Mouse (Mus musculus) layer of hippocampus, adult 6 months (tissue): ENCODE results near the gene Erg28. TPM values are rescaled to one million over a fixed set of nuclear protein-coding genes. Genes with fewer than 3 reads are reported as not detected.

Source experiments
- long read RNA-seq, 2 experiments: library from polyadenylated mRNA; unstranded; transcript quantifications; one replicate each; pipeline ENCODE4 v2.0.0; 2019 to 2020
- polyA plus RNA-seq: library from polyadenylated mRNA; unstranded; fragments of <200 nt; fragmentation: Nextera tagmentation; gene quantifications from 2 replicates; pipeline ENCODE4 v1.2.3, GENCODE M21; 2021

Erg28 gene
- polyA plus RNA-seq, result 105 and 108 TPM in 2 replicates
- long read RNA-seq, experiment 1, transcript Erg28-201 (5 exons, 1,169 nt), result major isoform, 92 of 112 reads
- long read RNA-seq, experiment 1, partial matches to known transcripts, result 3 of 112 reads
- long read RNA-seq, experiment 1, other reads (novel, unspliced or antisense), result 17 of 112 reads
- long read RNA-seq, experiment 2, transcript Erg28-201 (5 exons, 1,169 nt), result major isoform, 169 of 213 reads
- long read RNA-seq, experiment 2, partial matches to known transcripts, result 5 of 213 reads
- long read RNA-seq, experiment 2, other reads (novel, unspliced or antisense), result 37 of 213 reads

GRCm38 (mm10) chr12:85824438-85825264 is at the start of gene Erg28, which contains the start of gene Ttll5:
Gene Erg28 (minus strand): TSS chr12:85824550.
Gene Ttll5 (plus strand): TSS chr12:85824659.

Other genes with a start within 250 kb of the Erg28 start
- gene Jdp2, start 225.5 kb downstream of the Erg28 start, polyA plus RNA-seq, result 0.53 and 0.89 TPM in 2 replicates
- 0.20 and 0.46 TPM in 2 replicates for gene Batf, start 137.9 kb downstream of the Erg28 start, polyA plus RNA-seq
- gene Flvcr2, start 78.0 kb downstream of the Erg28 start, polyA plus RNA-seq, result 0.75 and 1.5 TPM in 2 replicates
- gene Ttll5, start 109 bp upstream of the Erg28 start, polyA plus RNA-seq, result 21.8 and 24.8 TPM in 2 replicates